Mouse (Mus musculus): Measurements from ENCODE around the gene Klhl15. TPM values are rescaled to one million over a fixed set of nuclear protein-coding genes. Genes with fewer than 3 reads are reported as not detected.
"Not testable (repeated sequence)": the region's sequence is repeated elsewhere in the genome, so short reads cannot be mapped to it uniquely, and the experiment has no call there.

The Klhl15 gene
- polyA plus RNA-seq (2015; fragmentation: Nextera tagmentation; extraction: Ambion mirVana), result 3.1 and 4.1 TPM in 2 replicates

GRCm38 (mm10) chrX:94234532-94235189, at the start of gene Klhl15:
Gene Klhl15, plus strand, starts transcription at chrX:94234599.
- Histone ChIP-seq H3K4me2 (ENCODE audit: low read depth, low read length) (peak within 1 kb of the TSS; percentile 74), H3K9me3 (ENCODE audit: low read length) (no peaks in the 10 kb centered on the region), H3K4me3 (ENCODE audit: low read depth, low read length) (peak within 1 kb of the TSS; percentile 78), H3K27ac (ENCODE audit: low read depth) (peak within 1 kb of the TSS; percentile 96), H3K9ac (replicated peaks) (peak within 1 kb of the TSS; percentile 85), H3K27me3 (ENCODE audit: insufficient read depth, low read length) (peaks cover 2% of the 10 kb centered on the region; the same call in 1 of the 2 replicates), H3K36me3 (replicated peaks; ENCODE audit: insufficient read depth, low read length) (no peaks in the 10 kb centered on the region), H3K4me1 (ENCODE audit: insufficient read depth) (no peaks in the 10 kb centered on the region)
- DNase-seq, result peak; percentile 87
- ATAC-seq, result peak; percentile 93
- TF ChIP-seq CTCF (IDR thresholded peaks at IDR 0.05; ENCODE audit: low read depth) (peak; percentile 38), EP300 (IDR thresholded peaks at IDR 0.05; ENCODE audit: low read depth) (no peak)
- WGBS (ENCODE audit: insufficient replicate concordance), result 11% methylated on average over 30 of the region's 70 CpGs

- no peak overlapping the region for H3K27ac ChIP-seq (ENCODE audit: low read depth)
- WGBS (ENCODE audit: insufficient replicate concordance), result 31% methylated on average over 1 of the region's 1 CpGs
Observed at GRCm38 (mm10) chrX:94185156-94185555, 49.2 kb upstream of the Klhl15 start.

GRCm38 (mm10) chrX:94193901-94194300, 40.5 kb upstream of the Klhl15 start:
- H3K9ac ChIP-seq (replicated peaks); H3K4me3 ChIP-seq (ENCODE audit: low read depth, low read length); H3K9me3 ChIP-seq (ENCODE audit: low read length); ATAC-seq; H3K4me2 ChIP-seq (ENCODE audit: low read depth, low read length); H3K4me1 ChIP-seq (ENCODE audit: insufficient read depth); H3K27me3 ChIP-seq (ENCODE audit: insufficient read depth, low read length); H3K27ac ChIP-seq (ENCODE audit: low read depth): not testable (repeated sequence)
- peak; percentile 69 for TF ChIP-seq CTCF (IDR thresholded peaks at IDR 0.05; ENCODE audit: low read depth)
- 50% methylated on average over 4 of the region's 4 CpGs for WGBS (ENCODE audit: insufficient replicate concordance)
- H3K36me3 ChIP-seq (replicated peaks; ENCODE audit: insufficient read depth, low read length), result peaks cover 26% of the 10 kb centered on the region; the same call in 1 of the 2 replicates
- DNase-seq, result peak; percentile 28

More at GRCm38 (mm10) chrX:94185156-94185555, 49.2 kb upstream of the Klhl15 start:
- no peaks in the 10 kb centered on the region for H3K4me1 ChIP-seq (ENCODE audit: insufficient read depth)
- no peaks in the 10 kb centered on the region for H3K36me3 ChIP-seq (replicated peaks; ENCODE audit: insufficient read depth, low read length)
- peak; percentile 60 for TF ChIP-seq CTCF (IDR thresholded peaks at IDR 0.05; ENCODE audit: low read depth)
- no peak for TF ChIP-seq EP300 (IDR thresholded peaks at IDR 0.05; ENCODE audit: low read depth)
- H3K27me3 ChIP-seq (ENCODE audit: insufficient read depth, low read length), result no peaks in the 10 kb centered on the region
- H3K4me3 ChIP-seq (ENCODE audit: low read depth, low read length), result no peak overlapping the region
- no peak for DNase-seq
- ATAC-seq, result no peak
- H3K9me3 ChIP-seq (ENCODE audit: low read length), result no peaks in the 10 kb centered on the region
- no peak overlapping the region for H3K4me2 ChIP-seq (ENCODE audit: low read depth, low read length)
- H3K9ac ChIP-seq (replicated peaks), result no peak overlapping the region

GRCm38 (mm10) chrX:94197789-94198188, 36.6 kb upstream of the Klhl15 start:
- Histone ChIP-seq H3K9me3 (ENCODE audit: low read length) (no peaks in the 10 kb centered on the region), H3K27me3 (ENCODE audit: insufficient read depth, low read length) (no peaks in the 10 kb centered on the region), H3K36me3 (replicated peaks; ENCODE audit: insufficient read depth, low read length) (peaks cover 43% of the 10 kb centered on the region), H3K4me2 (ENCODE audit: low read depth, low read length) (no peak overlapping the region), H3K27ac (ENCODE audit: low read depth) (no peak overlapping the region), H3K4me3 (ENCODE audit: low read depth, low read length) (no peak overlapping the region), H3K9ac (replicated peaks) (no peak overlapping the region), H3K4me1 (ENCODE audit: insufficient read depth) (no peaks in the 10 kb centered on the region)
- ATAC-seq (no peak), DNase-seq (peak; percentile 45)
- 78% methylated on average over 5 of the region's 5 CpGs for WGBS (ENCODE audit: insufficient replicate concordance)
- TF ChIP-seq CTCF (IDR thresholded peaks at IDR 0.05; ENCODE audit: low read depth) (peak; percentile 68), EP300 (IDR thresholded peaks at IDR 0.05; ENCODE audit: low read depth) (no peak)

- DNase-seq (no peak), ATAC-seq (peak; percentile 36)
- WGBS (ENCODE audit: insufficient replicate concordance), result under 1% methylated on average over 12 of the region's 12 CpGs
Observed at GRCm38 (mm10) chrX:94212264-94212596, 22.2 kb upstream of the Klhl15 start.

GRCm38 (mm10) chrX:94212597-94213321, 21.6 kb upstream of the Klhl15 start, which contains the start of gene Eif2s3x:
Gene Eif2s3x, minus strand, starts transcription at chrX:94212862.
- peaks cover 15% of the 10 kb centered on the region for H3K36me3 ChIP-seq (replicated peaks; ENCODE audit: insufficient read depth, low read length)
- H3K27me3 ChIP-seq (ENCODE audit: insufficient read depth, low read length), result no peaks in the 10 kb centered on the region
- peak within 1 kb of the TSS; percentile 85 for H3K9ac ChIP-seq (replicated peaks)
- DNase-seq, result peak; percentile 85
- H3K9me3 ChIP-seq (ENCODE audit: low read length), result no peaks in the 10 kb centered on the region
- H3K27ac ChIP-seq (ENCODE audit: low read depth), result peak within 1 kb of the TSS; percentile 81
- peaks cover 8% of the 10 kb centered on the region; the same call in 1 of the 2 replicates for H3K4me1 ChIP-seq (ENCODE audit: insufficient read depth)
- under 1% methylated on average over 52 of the region's 52 CpGs for WGBS (ENCODE audit: insufficient replicate concordance)
- peak; percentile 96 for ATAC-seq
- H3K4me2 ChIP-seq (ENCODE audit: low read depth, low read length), result peak within 1 kb of the TSS; percentile 76
- TF ChIP-seq EP300 (IDR thresholded peaks at IDR 0.05; ENCODE audit: low read depth) (peak; percentile 83), CTCF (IDR thresholded peaks at IDR 0.05; ENCODE audit: low read depth) (peak; percentile 83)
- H3K4me3 ChIP-seq (ENCODE audit: low read depth, low read length), result peak within 1 kb of the TSS; percentile 87

More at GRCm38 (mm10) chrX:94212264-94212596, 22.2 kb upstream of the Klhl15 start:
- peak overlapping the region; percentile 87 for H3K4me3 ChIP-seq (ENCODE audit: low read depth, low read length)
- no peaks in the 10 kb centered on the region for H3K9me3 ChIP-seq (ENCODE audit: low read length)
- peaks cover 21% of the 10 kb centered on the region for H3K36me3 ChIP-seq (replicated peaks; ENCODE audit: insufficient read depth, low read length)
- TF ChIP-seq EP300 (IDR thresholded peaks at IDR 0.05; ENCODE audit: low read depth) (no peak), CTCF (IDR thresholded peaks at IDR 0.05; ENCODE audit: low read depth) (no peak)
- H3K27me3 ChIP-seq (ENCODE audit: insufficient read depth, low read length), result no peaks in the 10 kb centered on the region
- peak overlapping the region; percentile 85 for H3K9ac ChIP-seq (replicated peaks)
- peak overlapping the region; percentile 76 for H3K4me2 ChIP-seq (ENCODE audit: low read depth, low read length)
- peaks cover 8% of the 10 kb centered on the region; the same call in 1 of the 2 replicates for H3K4me1 ChIP-seq (ENCODE audit: insufficient read depth)
- H3K27ac ChIP-seq (ENCODE audit: low read depth), result peak overlapping the region; percentile 81

Measured in liver, postnatal 0 days (tissue).